Mouse (Mus musculus): Measurements from ENCODE around the gene March1. TPM values are rescaled to one million over a fixed set of nuclear protein-coding genes. Genes with fewer than 3 reads are reported as not detected.

The March1 gene
- polyA plus RNA-seq, 1 experiment from 2014 or later, result 56.4 TPM

- Histone ChIP-seq H3K4me1 (ENCODE audit: control insufficient read depth, insufficient read depth, low read length) (no peaks in the 10 kb centered on the region), H3K27ac (ENCODE audit: low read length) (no peak overlapping the region), H3K9me3 (replicated peaks; ENCODE audit: control insufficient read depth, low read length, poor library complexity, severe bottlenecking) (no peaks in the 10 kb centered on the region), H3K36me3 (ENCODE audit: control insufficient read depth, insufficient read depth, low read length) (no peaks in the 10 kb centered on the region), H3K4me2 (ENCODE audit: low read length) (no peak overlapping the region), H3K4me3 (ENCODE audit: low read depth, low read length) (no peak overlapping the region), H3K9ac (ENCODE audit: low read depth, low read length) (no peak overlapping the region), H3K27me3 (ENCODE audit: control insufficient read depth, insufficient read depth, low read depth, low read length) (no peaks in the 10 kb centered on the region)
- ATAC-seq, result no peak
- 87% methylated on average over 3 of the region's 3 CpGs for WGBS
These were observed 820.2 kb downstream of the March1 start for GRCm38 (mm10) chr8:66437929-66438328.

- ATAC-seq, result no peak
- H3K9me3 ChIP-seq (replicated peaks; ENCODE audit: control insufficient read depth, low read length, poor library complexity, severe bottlenecking), result no peaks in the 10 kb centered on the region
- no peak overlapping the region for H3K4me3 ChIP-seq (ENCODE audit: low read depth, low read length)
- H3K27me3 ChIP-seq (ENCODE audit: control insufficient read depth, insufficient read depth, low read depth, low read length), result no peaks in the 10 kb centered on the region
- H3K36me3 ChIP-seq (ENCODE audit: control insufficient read depth, insufficient read depth, low read length), result no peaks in the 10 kb centered on the region
- no peak overlapping the region for H3K4me2 ChIP-seq (ENCODE audit: low read length)
- 85% methylated on average over 4 of the region's 4 CpGs for WGBS
- H3K9ac ChIP-seq (ENCODE audit: low read depth, low read length), result no peak overlapping the region
- H3K27ac ChIP-seq (ENCODE audit: low read length), result no peak overlapping the region
- no peaks in the 10 kb centered on the region for H3K4me1 ChIP-seq (ENCODE audit: control insufficient read depth, insufficient read depth, low read length)
These were observed 820.8 kb downstream of the March1 start for GRCm38 (mm10) chr8:66438468-66438867.

- Histone ChIP-seq H3K27me3 (ENCODE audit: control insufficient read depth, insufficient read depth, low read depth, low read length) (no peaks in the 10 kb centered on the region), H3K4me1 (ENCODE audit: control insufficient read depth, insufficient read depth, low read length) (no peaks in the 10 kb centered on the region), H3K4me3 (ENCODE audit: low read depth, low read length) (no peak overlapping the region), H3K9ac (ENCODE audit: low read depth, low read length) (no peak overlapping the region), H3K9me3 (replicated peaks; ENCODE audit: control insufficient read depth, low read length, poor library complexity, severe bottlenecking) (no peaks in the 10 kb centered on the region), H3K4me2 (ENCODE audit: low read length) (no peak overlapping the region), H3K36me3 (ENCODE audit: control insufficient read depth, insufficient read depth, low read length) (no peaks in the 10 kb centered on the region), H3K27ac (ENCODE audit: low read length) (no peak overlapping the region)
- peak; percentile 86 for ATAC-seq
- WGBS, result 6% methylated on average over 1 of the region's 1 CpGs
These were observed 823.4 kb downstream of the March1 start for GRCm38 (mm10) chr8:66441123-66441522.

- Histone ChIP-seq H3K27ac (ENCODE audit: low read length) (no peak overlapping the region), H3K36me3 (ENCODE audit: control insufficient read depth, insufficient read depth, low read length) (no peaks in the 10 kb centered on the region), H3K4me1 (ENCODE audit: control insufficient read depth, insufficient read depth, low read length) (no peaks in the 10 kb centered on the region), H3K4me3 (ENCODE audit: low read depth, low read length) (no peak overlapping the region), H3K27me3 (ENCODE audit: control insufficient read depth, insufficient read depth, low read depth, low read length) (no peaks in the 10 kb centered on the region), H3K9ac (ENCODE audit: low read depth, low read length) (no peak overlapping the region), H3K9me3 (replicated peaks; ENCODE audit: control insufficient read depth, low read length, poor library complexity, severe bottlenecking) (no peaks in the 10 kb centered on the region), H3K4me2 (ENCODE audit: low read length) (no peak overlapping the region)
- ATAC-seq, result peak; percentile 63; the same call in 1 of the 2 replicates
- 17% methylated on average over 1 of the region's 1 CpGs for WGBS
These were observed 825.1 kb downstream of the March1 start for GRCm38 (mm10) chr8:66442778-66443177.

GRCm38 (mm10) chr8:66444141-66444540 lies 826.4 kb downstream of the March1 start:
- 86% methylated on average over 5 of the region's 5 CpGs for WGBS

GRCm38 (mm10) chr8:66445351-66445750 lies 827.7 kb downstream of the March1 start:
- 89% methylated on average over 3 of the region's 3 CpGs for WGBS
- Histone ChIP-seq H3K9me3 (replicated peaks; ENCODE audit: control insufficient read depth, low read length, poor library complexity, severe bottlenecking) (no peaks in the 10 kb centered on the region), H3K27me3 (ENCODE audit: control insufficient read depth, insufficient read depth, low read depth, low read length) (no peaks in the 10 kb centered on the region), H3K4me1 (ENCODE audit: control insufficient read depth, insufficient read depth, low read length) (no peaks in the 10 kb centered on the region), H3K36me3 (ENCODE audit: control insufficient read depth, insufficient read depth, low read length) (no peaks in the 10 kb centered on the region), H3K4me2 (ENCODE audit: low read length) (no peak overlapping the region), H3K27ac (ENCODE audit: low read length) (no peak overlapping the region), H3K4me3 (ENCODE audit: low read depth, low read length) (no peak overlapping the region), H3K9ac (ENCODE audit: low read depth, low read length) (no peak overlapping the region)
- ATAC-seq, result no peak

More at GRCm38 (mm10) chr8:66444141-66444540, 826.4 kb downstream of the March1 start:
- H3K9ac ChIP-seq (ENCODE audit: low read depth, low read length), result no peak overlapping the region
- no peaks in the 10 kb centered on the region for H3K9me3 ChIP-seq (replicated peaks; ENCODE audit: control insufficient read depth, low read length, poor library complexity, severe bottlenecking)
- no peak overlapping the region for H3K4me2 ChIP-seq (ENCODE audit: low read length)
- H3K4me3 ChIP-seq (ENCODE audit: low read depth, low read length), result no peak overlapping the region
- no peaks in the 10 kb centered on the region for H3K4me1 ChIP-seq (ENCODE audit: control insufficient read depth, insufficient read depth, low read length)
- no peak for ATAC-seq
- H3K27me3 ChIP-seq (ENCODE audit: control insufficient read depth, insufficient read depth, low read depth, low read length), result no peaks in the 10 kb centered on the region
- H3K27ac ChIP-seq (ENCODE audit: low read length), result no peak overlapping the region
- no peaks in the 10 kb centered on the region for H3K36me3 ChIP-seq (ENCODE audit: control insufficient read depth, insufficient read depth, low read length)

GRCm38 (mm10) chr8:66450691-66451090 lies 833.0 kb downstream of the March1 start:
- Histone ChIP-seq H3K4me3 (ENCODE audit: low read depth, low read length) (no peak overlapping the region), H3K4me1 (ENCODE audit: control insufficient read depth, insufficient read depth, low read length) (no peaks in the 10 kb centered on the region), H3K27ac (ENCODE audit: low read length) (no peak overlapping the region), H3K9me3 (replicated peaks; ENCODE audit: control insufficient read depth, low read length, poor library complexity, severe bottlenecking) (no peaks in the 10 kb centered on the region), H3K9ac (ENCODE audit: low read depth, low read length) (no peak overlapping the region), H3K4me2 (ENCODE audit: low read length) (no peak overlapping the region), H3K27me3 (ENCODE audit: control insufficient read depth, insufficient read depth, low read depth, low read length) (no peaks in the 10 kb centered on the region), H3K36me3 (ENCODE audit: control insufficient read depth, insufficient read depth, low read length) (no peaks in the 10 kb centered on the region)
- ATAC-seq, result 0 out of 2 replicates have a peak, but pooled peaks have one; percentile 32
- WGBS, result 22% methylated on average over 5 of the region's 5 CpGs

- H3K9me3 ChIP-seq (replicated peaks; ENCODE audit: control insufficient read depth, low read length, poor library complexity, severe bottlenecking), result no peaks in the 10 kb centered on the region
- H3K9ac ChIP-seq (ENCODE audit: low read depth, low read length), result no peak overlapping the region
- no peak overlapping the region for H3K4me2 ChIP-seq (ENCODE audit: low read length)
- no peak for ATAC-seq
- H3K4me3 ChIP-seq (ENCODE audit: low read depth, low read length), result no peak overlapping the region
- H3K36me3 ChIP-seq (ENCODE audit: control insufficient read depth, insufficient read depth, low read length), result no peaks in the 10 kb centered on the region
- no peaks in the 10 kb centered on the region for H3K27me3 ChIP-seq (ENCODE audit: control insufficient read depth, insufficient read depth, low read depth, low read length)
- no peaks in the 10 kb centered on the region for H3K4me1 ChIP-seq (ENCODE audit: control insufficient read depth, insufficient read depth, low read length)
- H3K27ac ChIP-seq (ENCODE audit: low read length), result no peak overlapping the region
These were observed 839.4 kb downstream of the March1 start for GRCm38 (mm10) chr8:66457057-66457456.

GRCm38 (mm10) chr8:66469821-66470220 lies 852.1 kb downstream of the March1 start:
- H3K36me3 ChIP-seq (ENCODE audit: control insufficient read depth, insufficient read depth, low read length), result no peaks in the 10 kb centered on the region
- no peak overlapping the region for H3K9ac ChIP-seq (ENCODE audit: low read depth, low read length)
- no peaks in the 10 kb centered on the region for H3K27me3 ChIP-seq (ENCODE audit: control insufficient read depth, insufficient read depth, low read depth, low read length)
- 89% methylated on average over 3 of the region's 3 CpGs for WGBS
- H3K27ac ChIP-seq (ENCODE audit: low read length), result no peak overlapping the region
- no peaks in the 10 kb centered on the region for H3K9me3 ChIP-seq (replicated peaks; ENCODE audit: control insufficient read depth, low read length, poor library complexity, severe bottlenecking)
- H3K4me1 ChIP-seq (ENCODE audit: control insufficient read depth, insufficient read depth, low read length), result no peaks in the 10 kb centered on the region
- H3K4me2 ChIP-seq (ENCODE audit: low read length), result no peak overlapping the region
- no peak overlapping the region for H3K4me3 ChIP-seq (ENCODE audit: low read depth, low read length)
- no peak for ATAC-seq
